Mouse (Mus musculus): ENCODE results near the gene Psmb6.
"Not testable (repeated sequence)": the region's sequence is repeated elsewhere in the genome, so short reads cannot be mapped to it uniquely, and the experiment has no call there.

The Psmb6 gene

GRCm38 (mm10) chr11:70523306-70523989, 1.7 kb upstream of the Psmb6 start:
- ATAC-seq (ENCODE audit: low TSS enrichment): not testable (repeated sequence)

GRCm38 (mm10) chr11:70524782-70525181, 385 bp upstream of the Psmb6 start:
- no peak for ATAC-seq (ENCODE audit: low TSS enrichment)

- no peak for ATAC-seq (ENCODE audit: low TSS enrichment)
Observed at GRCm38 (mm10) chr11:70525726-70526125, 559 bp downstream of the Psmb6 start.

- ATAC-seq (ENCODE audit: low TSS enrichment): no peak
Observed at GRCm38 (mm10) chr11:70526211-70526610, 1.0 kb downstream of the Psmb6 start.

- no peak for ATAC-seq (ENCODE audit: low TSS enrichment)
Observed at GRCm38 (mm10) chr11:70528610-70529009, 3.4 kb downstream of the Psmb6 start.

GRCm38 (mm10) chr11:70531065-70531464, 5.9 kb downstream of the Psmb6 start:
- not testable (repeated sequence) for ATAC-seq (ENCODE audit: low TSS enrichment)

GRCm38 (mm10) chr11:70532839-70533238, 7.7 kb downstream of the Psmb6 start, which contains the start of gene Gm40193:
Gene Gm40193, minus strand, starts transcription at chr11:70532939.
- ATAC-seq (ENCODE audit: low TSS enrichment): no peak

GRCm38 (mm10) chr11:70539423-70539822, 14.3 kb downstream of the Psmb6 start:
- no peak for ATAC-seq (ENCODE audit: low TSS enrichment)

- ATAC-seq (ENCODE audit: low TSS enrichment): peak; percentile 88
Observed at GRCm38 (mm10) chr11:70539877-70540587, 14.9 kb downstream of the Psmb6 start, which contains the start of gene Pld2. Gene Pld2, plus strand, starts transcription at chr11:70540064.

GRCm38 (mm10) chr11:70540928-70541327, 15.8 kb downstream of the Psmb6 start:
- ATAC-seq (ENCODE audit: low TSS enrichment): no peak

- ATAC-seq (ENCODE audit: low TSS enrichment): no peak
Observed at GRCm38 (mm10) chr11:70541415-70541814, 16.2 kb downstream of the Psmb6 start.

GRCm38 (mm10) chr11:70544496-70544895, 19.3 kb downstream of the Psmb6 start:
- ATAC-seq (ENCODE audit: low TSS enrichment): no peak

- ATAC-seq (ENCODE audit: low TSS enrichment): no peak
Observed at GRCm38 (mm10) chr11:70551526-70551925, 26.4 kb downstream of the Psmb6 start.

- ATAC-seq (ENCODE audit: low TSS enrichment): no peak
Observed at GRCm38 (mm10) chr11:70553940-70554339, 28.8 kb downstream of the Psmb6 start.

- no peak for ATAC-seq (ENCODE audit: low TSS enrichment)
Observed at GRCm38 (mm10) chr11:70557545-70557944, 32.4 kb downstream of the Psmb6 start.

GRCm38 (mm10) chr11:70561937-70562286, 36.7 kb downstream of the Psmb6 start:
- ATAC-seq (ENCODE audit: low TSS enrichment): no peak; the same call in 1 of the 2 replicates

GRCm38 (mm10) chr11:70562287-70562994, 37.3 kb downstream of the Psmb6 start, which contains the start of gene Mink1:
Gene Mink1, plus strand, starts transcription at chr11:70562881.
- peak; percentile 79 for ATAC-seq (ENCODE audit: low TSS enrichment)

- no peak for ATAC-seq (ENCODE audit: low TSS enrichment)
Observed at GRCm38 (mm10) chr11:70562995-70563469, 37.9 kb downstream of the Psmb6 start.

GRCm38 (mm10) chr11:70563470-70564275, 38.5 kb downstream of the Psmb6 start:
- no peak for ATAC-seq (ENCODE audit: low TSS enrichment)

- ATAC-seq (ENCODE audit: low TSS enrichment): no peak
Observed at GRCm38 (mm10) chr11:70564276-70564873, 39.2 kb downstream of the Psmb6 start.

GRCm38 (mm10) chr11:70566586-70566985, 41.4 kb downstream of the Psmb6 start:
- no peak for ATAC-seq (ENCODE audit: low TSS enrichment)
